Mouse (Mus musculus) stomach, embryonic 14.5 days (tissue): Measurements from ENCODE around the gene Zfp697. TPM values are rescaled to one million over a fixed set of nuclear protein-coding genes. Genes with fewer than 3 reads are reported as not detected.
A peak's percentile ranks its signal among the peaks of the same experiment; 100 is the strongest.

Source experiments
- ATAC-seq: fragments of 200-750 bp; cut with Nextera tagmentation; 2 replicates; pipeline ENCODE4 v1.8.0; 2017; ENCODE audit warnings: low read depth, moderate TSS enrichment; ENCODE audit not compliant: insufficient number of reproducible peaks, insufficient read depth, low FRiP score
- H3K27ac ChIP-seq: fragments of 300-500 bp; sonication (generic); 2 replicates; pipeline ENCODE4 v1.5.1; 2014; ENCODE audit warnings: mild to moderate bottlenecking, low read length, moderate library complexity, mixed read lengths
- H3K27me3 ChIP-seq: fragments of 300-500 bp; sonication (generic); 2 replicates; pipeline ENCODE4 v1.6.1; 2014; ENCODE audit warnings: low read length, control low read depth, mixed read lengths; ENCODE audit not compliant: control insufficient read depth, insufficient read depth
- H3K36me3 ChIP-seq: fragments of 300-500 bp; sonication (generic); 2 replicates; pipeline ENCODE4 v1.6.1; 2014; ENCODE audit warnings: mild to moderate bottlenecking, control low read depth, low read length, moderate library complexity, mixed read lengths; ENCODE audit not compliant: control insufficient read depth, insufficient read depth
- H3K4me1 ChIP-seq: fragments of 300-500 bp; sonication (generic); 2 replicates; pipeline ENCODE4 v1.6.1; 2014; ENCODE audit warnings: low read length, control low read depth, mixed read lengths; ENCODE audit not compliant: control insufficient read depth, insufficient read depth
- H3K4me2 ChIP-seq: fragments of 300-500 bp; sonication (generic); replicated peaks from 2 replicates; pipeline ENCODE4 v1.6.1; 2014; ENCODE audit warnings: low read depth, low read length, control low read depth
- H3K4me3 ChIP-seq: fragments of 300-500 bp; sonication (generic); 2 replicates; pipeline ENCODE4 v1.5.1; 2014; ENCODE audit warnings: low read depth, low read length, control low read depth
- H3K9ac ChIP-seq: fragments of 300-500 bp; sonication (generic); replicated peaks from 2 replicates; pipeline ENCODE4 v1.6.1; 2014; ENCODE audit warnings: low read depth, mild to moderate bottlenecking, control low read depth, low read length, moderate library complexity, mixed read lengths
- H3K9me3 ChIP-seq: fragments of 300-500 bp; sonication (generic); 2 replicates; pipeline ENCODE4 v1.6.1; 2016; ENCODE audit warnings: low read depth, low read length, control low read depth; ENCODE audit not compliant: control insufficient read depth
- WGBS: fragments of 180-500 bp; shearing (Covaris S2); extraction: QIAGEN DNeasy Blood & Tissue Kit; methylation state at CpG from one replicate; pipeline ENCODE4 v1.1.7; 2014; 5-methylcytosine and 5-hydroxymethylcytosine counted together
- polyA plus RNA-seq: library from polyadenylated mRNA; unstranded; fragments of >200 nt; fragmentation: Nextera tagmentation; extraction: Ambion mirVana; gene quantifications from 2 replicates; pipeline ENCODE4 v1.2.1, GENCODE M21; 2014

Zfp697 gene
- polyA plus RNA-seq, 1 experiment from 2014 or later, result 10.1 TPM

- 91% methylated on average over 4 of the region's 4 CpGs for WGBS
- Histone ChIP-seq H3K9me3 (no peaks in the 10 kb centered on the region), H3K4me3 (no peak overlapping the region), H3K9ac (no peak overlapping the region), H3K27ac (no peak overlapping the region), H3K4me1 (0 out of 2 replicates have a peak, but pooled peaks cover 6% of the 10 kb centered on the region), H3K27me3 (no peaks in the 10 kb centered on the region), H3K4me2 (no peak overlapping the region), H3K36me3 (no peaks in the 10 kb centered on the region; the same call in 1 of the 2 replicates)
- ATAC-seq, result no peak
These were observed 40.7 kb downstream of the Zfp697 start for GRCm38 (mm10) chr3:98422926-98423325.

- no peaks in the 10 kb centered on the region for H3K9me3 ChIP-seq
- peak overlapping the region; percentile 99 for H3K4me2 ChIP-seq
- H3K27me3 ChIP-seq, result peaks cover 5% of the 10 kb centered on the region; the same call in 1 of the 2 replicates
- H3K4me1 ChIP-seq, result peaks cover 5% of the 10 kb centered on the region; the same call in 1 of the 2 replicates
- H3K9ac ChIP-seq, result no peak overlapping the region; the same call in 1 of the 2 replicates
- no peak overlapping the region for H3K27ac ChIP-seq
- H3K4me3 ChIP-seq, result peak overlapping the region; percentile 55
- WGBS, result 48% methylated on average over 5 of the region's 5 CpGs
- no peak for ATAC-seq
- H3K36me3 ChIP-seq, result no peaks in the 10 kb centered on the region; the same call in 1 of the 2 replicates
These were observed 44.5 kb downstream of the Zfp697 start for GRCm38 (mm10) chr3:98426749-98427148.

GRCm38 (mm10) chr3:98427260-98427599 lies 45.0 kb downstream of the Zfp697 start:
- Histone ChIP-seq H3K4me1 (peaks cover 5% of the 10 kb centered on the region; the same call in 1 of the 2 replicates), H3K4me2 (peak overlapping the region; percentile 99), H3K4me3 (peak overlapping the region; percentile 55), H3K27me3 (peaks cover 5% of the 10 kb centered on the region; the same call in 1 of the 2 replicates), H3K9ac (peak overlapping the region; percentile 14; the same call in 1 of the 2 replicates), H3K9me3 (no peaks in the 10 kb centered on the region), H3K36me3 (no peaks in the 10 kb centered on the region; the same call in 1 of the 2 replicates), H3K27ac (no peak overlapping the region)
- 3% methylated on average over 23 of the region's 23 CpGs for WGBS
- no peak for ATAC-seq

- WGBS, result under 1% methylated on average over 110 of the region's 110 CpGs
These were observed 45.6 kb downstream of the Zfp697 start for GRCm38 (mm10) chr3:98427600-98428448.

GRCm38 (mm10) chr3:98428449-98428775 lies 46.2 kb downstream of the Zfp697 start:
- no peak overlapping the region; the same call in 1 of the 2 replicates for H3K9ac ChIP-seq
- H3K9me3 ChIP-seq, result no peaks in the 10 kb centered on the region
- H3K27me3 ChIP-seq, result peaks cover 5% of the 10 kb centered on the region; the same call in 1 of the 2 replicates
- 14% methylated on average over 17 of the region's 17 CpGs for whole genome bisulfite sequencing
- H3K27ac ChIP-seq, result no peak overlapping the region
- ATAC-seq, result no peak
- H3K4me1 ChIP-seq, result peaks cover 5% of the 10 kb centered on the region; the same call in 1 of the 2 replicates
- peak overlapping the region; percentile 99 for H3K4me2 ChIP-seq
- peak overlapping the region; percentile 55 for H3K4me3 ChIP-seq
- H3K36me3 ChIP-seq, result no peaks in the 10 kb centered on the region; the same call in 1 of the 2 replicates

More at GRCm38 (mm10) chr3:98427600-98428448, 45.6 kb downstream of the Zfp697 start:
- no peaks in the 10 kb centered on the region for H3K9me3 ChIP-seq
- H3K4me2 ChIP-seq, result peak overlapping the region; percentile 99
- peak; percentile 94 for ATAC-seq
- H3K27ac ChIP-seq, result no peak overlapping the region
- H3K4me1 ChIP-seq, result peaks cover 5% of the 10 kb centered on the region; the same call in 1 of the 2 replicates
- no peaks in the 10 kb centered on the region; the same call in 1 of the 2 replicates for H3K36me3 ChIP-seq
- peak overlapping the region; percentile 55 for H3K4me3 ChIP-seq
- H3K9ac ChIP-seq, result peak overlapping the region; percentile 28; the same call in 1 of the 2 replicates
- H3K27me3 ChIP-seq, result peaks cover 5% of the 10 kb centered on the region; the same call in 1 of the 2 replicates

- no peaks in the 10 kb centered on the region; the same call in 1 of the 2 replicates for H3K36me3 ChIP-seq
- H3K4me1 ChIP-seq, result peaks cover 5% of the 10 kb centered on the region; the same call in 1 of the 2 replicates
- H3K9ac ChIP-seq, result no peak overlapping the region
- 50% methylated on average over 8 of the region's 8 CpGs for WGBS
- ATAC-seq, result no peak
- H3K4me2 ChIP-seq, result peak overlapping the region; percentile 99; the same call in 1 of the 2 replicates
- no peaks in the 10 kb centered on the region for H3K9me3 ChIP-seq
- peaks cover 5% of the 10 kb centered on the region; the same call in 1 of the 2 replicates for H3K27me3 ChIP-seq
- no peak overlapping the region for H3K27ac ChIP-seq
- H3K4me3 ChIP-seq, result no peak overlapping the region
These were observed 46.8 kb downstream of the Zfp697 start for GRCm38 (mm10) chr3:98428928-98429525.

GRCm38 (mm10) chr3:98434088-98434816 lies 52.0 kb downstream of the Zfp697 start:
- H3K27ac ChIP-seq, result no peak overlapping the region
- whole genome bisulfite sequencing, result 40% methylated on average over 1 of the region's 1 CpGs
- no peaks in the 10 kb centered on the region for H3K9me3 ChIP-seq
- H3K4me3 ChIP-seq, result no peak overlapping the region
- no peak overlapping the region for H3K9ac ChIP-seq
- H3K27me3 ChIP-seq, result no peaks in the 10 kb centered on the region
- H3K4me1 ChIP-seq, result no peaks in the 10 kb centered on the region
- peak; percentile 63; the same call in 1 of the 2 replicates for ATAC-seq
- no peak overlapping the region for H3K4me2 ChIP-seq
- H3K36me3 ChIP-seq, result no peaks in the 10 kb centered on the region

- WGBS, result 81% methylated on average over 1 of the region's 1 CpGs
These were observed 52.8 kb downstream of the Zfp697 start for GRCm38 (mm10) chr3:98435030-98435429.

More at GRCm38 (mm10) chr3:98435030-98435429, 52.8 kb downstream of the Zfp697 start:
- no peaks in the 10 kb centered on the region for H3K36me3 ChIP-seq
- H3K9ac ChIP-seq, result no peak overlapping the region
- H3K4me2 ChIP-seq, result no peak overlapping the region
- no peak for ATAC-seq
- no peak overlapping the region for H3K27ac ChIP-seq
- no peak overlapping the region for H3K4me3 ChIP-seq
- H3K4me1 ChIP-seq, result no peaks in the 10 kb centered on the region
- no peaks in the 10 kb centered on the region for H3K9me3 ChIP-seq
- no peaks in the 10 kb centered on the region for H3K27me3 ChIP-seq
